Mouse (Mus musculus): Measurements from ENCODE around the gene Litaf. TPM values are rescaled to one million over a fixed set of nuclear protein-coding genes. Genes with fewer than 3 reads are reported as not detected.
A peak's percentile ranks its signal among the peaks of the same experiment; 100 is the strongest.

Litaf gene
- 10 to 100 TPM; 21.7 to 24.2 TPM for total RNA-seq (2021)

DNA sequence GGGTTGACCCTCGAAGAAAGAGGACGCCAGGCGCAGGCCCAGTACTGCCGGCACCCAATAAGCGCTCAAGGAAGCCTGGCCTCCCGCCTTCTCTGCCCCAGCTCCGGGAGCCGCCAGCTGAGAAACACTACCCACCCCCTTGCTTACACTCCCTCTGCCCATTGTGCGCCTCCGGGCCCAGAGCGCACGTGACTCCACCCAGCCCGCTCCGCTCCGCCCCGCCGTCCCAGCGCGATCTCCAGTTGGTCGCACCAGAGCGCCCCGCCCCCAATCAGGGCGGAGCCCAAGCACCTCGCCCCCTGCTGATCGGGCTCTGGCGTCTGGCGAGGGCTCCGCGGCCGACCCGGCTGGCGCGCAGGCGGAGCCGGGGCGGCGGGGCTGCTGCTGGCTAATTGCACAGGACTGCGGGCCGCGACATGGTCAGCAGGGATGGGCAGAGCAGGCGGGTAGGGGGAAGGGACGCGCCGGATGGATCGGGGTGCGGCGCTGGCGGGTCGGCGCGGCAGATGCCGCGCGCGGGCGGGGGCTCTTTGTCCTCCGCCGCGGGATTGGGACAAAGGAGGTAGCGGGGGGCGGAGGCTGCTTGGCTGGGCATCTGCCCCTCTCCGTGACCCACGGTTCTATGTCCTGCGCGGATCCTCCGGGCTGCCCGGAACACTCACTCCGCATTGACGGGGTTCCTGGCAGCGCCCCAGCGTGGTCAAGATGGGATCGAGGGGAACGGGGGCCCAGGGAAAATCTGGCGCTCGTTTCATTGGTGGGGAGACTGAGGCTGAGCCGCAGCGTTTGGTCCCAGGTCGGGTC lies at the start of gene Litaf:
Gene Litaf, minus strand, starts transcription at position 129 of the 804 bp plus-strand sequence.
- peak; percentile 97 for DNase-seq (ENCODE audit: low spot score)
- intact Hi-C loops (cut with DNase I), result loop anchor here (2.0 kb wide), 1 partner anchor 21 kb away; no protein-coding TSS in a partner anchor

DNA sequence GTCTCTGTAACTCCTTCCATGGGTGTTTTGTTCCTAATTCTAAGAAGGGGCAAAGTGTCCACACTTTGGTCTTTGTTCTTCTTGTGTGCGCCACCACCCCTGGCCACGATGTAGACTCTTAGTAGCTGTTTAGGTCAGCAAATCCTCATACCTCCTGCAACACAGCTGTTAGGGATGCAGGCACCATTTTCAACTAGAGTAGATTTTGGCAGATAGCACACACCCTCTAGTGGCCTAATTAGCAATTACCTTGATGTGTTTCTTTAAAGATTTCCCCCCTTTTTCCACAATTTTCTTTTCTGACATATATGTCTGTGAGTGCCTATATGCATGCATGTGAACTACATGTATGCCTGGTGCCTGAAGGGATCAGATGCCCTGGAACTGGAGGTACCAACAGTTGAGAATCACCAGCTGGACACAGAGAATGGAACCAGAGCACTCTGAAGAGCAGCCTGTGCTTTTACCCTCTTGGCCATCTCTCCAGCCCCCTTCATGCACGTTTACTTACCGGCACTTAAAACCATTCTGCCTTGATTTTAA lies 43.3 kb upstream of the Litaf start:
- intact Hi-C loops (cut with DNase I), result loop anchor here (1.0 kb wide), 1 partner anchor 73 kb away; no protein-coding TSS in a partner anchor
- DNase-seq (ENCODE audit: low spot score), result no peak

DNA sequence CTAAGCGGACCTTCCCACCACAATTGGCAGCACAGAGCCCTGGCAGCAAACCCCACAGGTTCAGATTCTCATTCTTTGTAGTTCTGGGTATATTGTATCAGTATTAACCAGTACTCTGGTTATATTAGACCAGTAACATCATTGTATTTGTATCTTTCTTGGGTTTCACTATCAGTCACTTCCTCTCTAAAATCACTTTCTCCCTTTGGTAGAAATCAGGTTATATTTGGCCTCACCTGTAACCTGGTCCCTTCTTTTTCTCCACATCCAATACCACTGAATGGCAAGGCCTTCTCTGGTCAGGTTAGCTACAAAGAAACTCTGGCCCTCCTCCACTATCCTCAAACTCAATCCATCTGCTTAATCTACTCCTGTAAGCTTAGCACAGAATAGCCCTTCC lies 38.9 kb upstream of the Litaf start:
- intact Hi-C loops (cut with DNase I), result no loop called here
- DNase-seq (ENCODE audit: low spot score), result no peak

DNA sequence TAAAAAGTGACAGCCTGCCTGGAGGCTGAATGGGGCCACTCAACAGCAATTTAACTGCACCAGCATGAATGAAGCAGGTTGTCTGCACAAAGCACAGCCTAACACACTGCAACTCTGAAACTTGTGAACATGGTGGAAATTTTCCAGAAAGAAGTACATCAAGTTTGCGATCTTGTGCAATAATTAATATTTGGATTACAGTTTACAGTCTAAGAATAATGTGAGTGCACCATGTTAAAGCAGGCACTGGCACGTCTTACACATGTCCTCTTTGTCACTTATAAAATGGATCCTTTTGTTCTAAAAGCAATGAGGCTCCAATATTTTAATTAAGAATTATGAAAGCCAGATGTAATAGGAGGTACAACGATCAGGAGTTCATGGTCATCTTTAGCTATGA lies 31.3 kb upstream of the Litaf start:
- intact Hi-C loops (cut with DNase I), result loop anchor here (5.0 kb wide), 1 partner anchor 40 kb away; no protein-coding TSS in a partner anchor

DNA sequence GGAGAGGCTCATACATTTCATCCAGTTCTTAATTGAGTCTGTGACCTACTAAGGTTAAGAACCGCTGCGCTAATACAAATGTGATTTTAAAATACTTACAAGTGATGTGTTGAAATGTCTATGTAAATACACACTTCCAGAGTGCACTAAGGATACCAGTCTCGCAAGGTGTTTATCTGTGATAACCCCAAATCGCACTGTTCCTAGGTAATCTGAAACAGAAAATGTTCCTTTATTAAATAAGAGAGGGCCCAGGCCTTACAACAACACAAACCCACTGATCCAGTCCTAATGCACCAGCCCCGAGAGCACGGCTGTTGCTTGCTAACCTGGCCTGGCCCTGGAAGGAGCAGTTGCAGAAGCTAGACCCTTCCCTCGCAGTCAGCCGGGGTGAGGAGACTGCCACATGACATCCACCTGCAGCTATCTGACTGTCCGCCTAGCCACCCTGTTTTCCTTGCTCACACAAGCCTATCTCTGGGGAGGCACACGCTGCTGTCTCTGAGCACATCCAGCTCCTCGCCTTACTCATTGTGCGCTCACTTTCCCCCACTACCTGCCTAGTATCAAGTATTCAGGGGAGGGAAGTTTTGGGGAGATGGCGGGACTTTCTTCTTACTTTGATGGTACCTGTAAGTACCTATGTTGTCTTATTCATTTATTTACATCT lies 27.9 kb upstream of the Litaf start:
- no peak for DNase-seq (ENCODE audit: low spot score)
- intact Hi-C loops (cut with DNase I), result loop anchor here (5.0 kb wide), 1 partner anchor 57 kb away; no protein-coding TSS in a partner anchor

More for the DNA sequence above, 31.3 kb upstream of the Litaf start:
- no peak for DNase-seq (ENCODE audit: low spot score)

DNA sequence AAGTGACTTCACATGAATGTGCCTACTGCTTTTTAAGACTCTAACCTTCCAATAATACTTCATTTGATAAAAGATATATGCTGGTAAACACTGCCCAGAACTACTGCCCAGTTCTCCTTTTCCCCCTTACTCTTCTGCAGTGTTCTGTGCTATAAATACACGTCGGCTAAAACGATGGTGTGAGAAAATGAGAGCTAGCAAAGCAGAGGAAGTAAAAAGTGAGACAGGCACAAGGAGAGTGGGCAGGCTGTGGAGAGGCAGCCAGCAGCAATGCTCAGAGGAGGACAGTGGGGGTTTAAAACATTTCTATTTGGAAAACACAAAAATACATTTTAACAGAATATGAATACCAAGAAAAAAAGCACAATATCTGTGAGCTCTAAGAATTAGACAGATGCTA lies 26.6 kb upstream of the Litaf start:
- no peak for DNase-seq (ENCODE audit: low spot score)
- intact Hi-C loops (cut with DNase I), result loop anchor here (5.0 kb wide), 1 partner anchor 55 kb away; no protein-coding TSS in a partner anchor

DNA sequence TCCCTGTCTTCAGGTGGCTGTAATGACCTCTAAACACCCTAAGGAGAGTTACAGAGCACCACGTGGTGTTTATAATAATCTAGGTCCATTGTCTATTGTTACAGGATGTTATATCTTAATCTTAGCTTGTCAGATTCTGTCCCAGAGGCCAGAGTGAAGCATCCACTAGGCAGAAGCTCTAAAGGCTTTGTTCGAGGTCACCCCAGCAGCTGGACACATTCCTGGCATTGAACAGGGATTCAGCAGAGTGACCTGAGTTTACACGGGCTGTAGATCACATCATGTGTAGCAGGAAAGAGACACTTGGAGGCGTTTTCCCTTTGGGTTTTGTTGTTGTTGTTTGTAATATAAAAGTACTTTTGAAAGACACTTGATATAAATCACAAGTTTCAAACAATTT lies 26.1 kb upstream of the Litaf start:
- no peak for DNase-seq (ENCODE audit: low spot score)
- intact Hi-C loops (cut with DNase I), result loop anchor here (5.0 kb wide), 1 partner anchor 55 kb away; no protein-coding TSS in a partner anchor

DNA sequence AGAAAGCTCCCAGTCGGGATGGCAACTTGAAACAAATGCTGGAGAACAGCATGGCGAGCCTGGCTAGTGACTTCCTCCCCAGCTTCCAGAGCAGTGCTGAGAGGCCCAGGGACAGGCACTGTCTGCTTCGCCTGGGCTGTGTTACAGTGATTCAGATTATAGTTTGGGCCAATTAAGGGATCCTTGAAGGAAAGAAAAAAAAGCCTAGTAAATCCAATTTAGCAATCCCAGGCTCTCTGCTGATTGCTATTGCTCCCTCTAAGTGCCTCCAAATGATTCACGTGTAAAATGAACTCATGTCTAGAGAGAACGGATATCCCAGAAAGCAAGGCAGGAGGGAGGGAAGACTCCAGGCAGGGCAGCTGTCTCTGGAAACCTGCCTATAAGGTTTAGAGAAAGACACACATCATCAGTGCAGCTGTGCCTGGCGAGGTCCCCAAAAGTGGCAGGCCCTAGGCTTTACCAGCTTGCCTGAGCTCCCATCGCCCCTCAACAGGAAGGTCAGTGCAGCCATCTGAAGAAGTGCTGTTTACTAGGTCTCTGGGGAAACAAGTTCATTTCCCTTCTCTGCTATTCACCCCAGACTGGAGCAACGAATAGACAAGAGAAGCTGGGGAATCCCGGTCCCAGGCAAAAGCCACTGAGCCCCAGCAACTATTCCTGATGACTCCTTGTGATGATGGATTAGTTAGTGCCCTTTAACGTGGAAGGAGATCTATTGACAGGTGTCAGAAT lies 25.0 kb upstream of the Litaf start:
- intact Hi-C loops (cut with DNase I), result loop anchor here (2.0 to 5.0 kb wide), 2 partner anchors 18 to 54 kb away; no protein-coding TSS in a partner anchor
- DNase-seq (ENCODE audit: low spot score), result no peak

DNA sequence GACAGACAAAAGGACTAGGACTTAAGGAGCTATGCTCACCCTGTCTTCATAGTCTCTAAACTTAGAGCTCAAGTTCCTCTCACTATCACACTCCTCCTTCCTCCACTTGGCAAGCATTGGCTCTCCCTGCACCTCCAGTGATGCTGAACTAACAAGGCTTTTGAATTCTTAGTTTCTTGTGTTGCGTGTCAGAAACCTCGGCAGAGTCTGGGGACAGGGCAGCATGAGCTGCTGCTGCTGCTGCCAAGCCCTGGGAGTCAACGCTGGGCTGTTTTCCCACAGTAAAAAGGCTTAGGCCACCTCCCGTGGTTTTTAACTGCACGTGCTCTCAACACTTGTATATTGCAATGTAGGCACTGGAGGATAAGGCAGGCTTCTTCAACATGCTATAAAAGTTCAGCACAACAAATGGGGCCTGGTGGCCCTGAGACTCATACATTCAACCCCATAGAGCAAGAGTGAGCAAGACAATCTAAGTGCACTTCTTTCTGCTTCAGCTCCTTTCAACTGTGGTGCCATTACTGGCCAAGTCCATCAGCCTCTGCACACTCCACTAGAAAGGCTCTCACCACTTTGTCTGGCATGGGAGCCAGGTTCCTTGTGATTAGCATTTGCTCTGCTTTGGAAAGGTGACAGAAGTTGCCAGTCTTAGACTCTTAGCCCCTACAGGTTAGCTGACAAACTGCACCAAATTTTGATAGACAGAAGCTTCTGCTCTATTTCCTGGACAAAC lies 21.1 kb upstream of the Litaf start:
- no peak for DNase-seq (ENCODE audit: low spot score)
- intact Hi-C loops (cut with DNase I), result no loop called here

DNA sequence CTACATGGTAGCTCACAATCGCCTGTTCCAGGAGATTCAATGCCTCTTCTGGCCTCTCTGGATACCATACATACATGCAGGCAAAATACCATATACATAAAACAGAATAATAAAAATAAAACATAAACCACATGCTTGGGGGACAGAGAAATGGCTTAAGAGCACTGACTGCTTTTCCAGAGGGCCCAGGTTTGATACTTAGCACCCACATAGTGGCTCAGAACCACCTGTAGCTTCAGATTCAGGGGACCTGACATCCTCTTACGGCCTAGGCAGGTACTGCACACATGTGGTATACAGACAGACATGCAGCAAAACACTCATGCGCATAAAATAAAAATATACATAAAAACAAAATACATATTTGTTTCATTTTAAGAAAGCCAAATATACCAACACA lies 20.3 kb upstream of the Litaf start:
- intact Hi-C loops (cut with DNase I), result no loop called here
- DNase-seq (ENCODE audit: low spot score), result no peak

DNA sequence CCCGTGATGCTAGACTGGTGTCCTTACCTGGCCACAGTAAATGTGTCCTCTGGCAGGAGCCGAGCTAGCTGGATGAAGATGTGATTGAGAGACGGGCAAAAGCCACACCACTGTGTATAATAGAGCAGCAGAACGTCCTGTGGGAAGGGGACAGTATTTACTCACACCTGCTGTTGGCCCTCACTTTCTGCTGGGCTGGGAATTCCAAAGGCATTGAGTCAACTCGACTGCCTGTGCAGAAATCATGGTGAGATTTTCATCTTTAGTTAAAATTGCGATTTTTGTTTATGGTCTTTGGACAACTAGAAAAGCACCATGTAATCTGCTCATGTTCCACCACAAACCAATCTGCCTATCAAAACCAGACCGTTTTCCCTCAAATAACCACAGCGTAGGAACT lies 18.2 kb upstream of the Litaf start:
- intact Hi-C loops (cut with DNase I), result loop anchor here (5.0 kb wide), 1 partner anchor 38 kb away; no protein-coding TSS in a partner anchor
- no peak for DNase-seq (ENCODE audit: low spot score)

DNA sequence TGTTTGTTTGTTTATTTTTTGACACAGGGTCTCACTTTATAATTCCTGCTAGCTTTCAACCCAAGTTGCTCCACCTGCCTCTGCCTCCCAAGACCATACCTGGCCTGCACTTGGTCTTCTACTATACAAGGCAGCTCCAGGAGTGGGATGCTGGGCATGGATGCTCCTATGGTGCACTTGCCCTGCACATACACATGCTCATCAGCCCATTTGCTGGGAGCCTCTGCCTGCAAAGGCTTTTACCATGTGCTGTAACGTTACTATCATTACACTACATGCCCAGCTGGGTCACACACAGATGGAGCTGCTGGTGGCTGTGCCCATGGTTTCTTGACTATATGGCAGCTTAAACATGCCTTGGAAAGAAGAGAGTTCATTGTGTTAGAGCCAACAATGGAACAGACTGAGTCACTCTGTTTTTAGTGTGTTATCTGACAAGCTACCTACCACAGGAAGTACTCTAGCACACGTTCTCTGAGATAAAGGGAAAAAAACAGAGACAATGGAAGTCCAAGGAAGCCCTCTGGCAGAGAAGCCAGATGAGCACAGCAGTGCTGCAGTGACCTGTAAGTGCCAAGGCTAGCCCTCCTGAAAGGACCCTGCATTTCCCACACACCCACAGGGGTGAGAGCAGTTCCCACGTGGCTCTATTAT lies 12.4 kb upstream of the Litaf start:
- DNase-seq (ENCODE audit: low spot score), result no peak
- intact Hi-C loops (cut with DNase I), result no loop called here

DNA sequence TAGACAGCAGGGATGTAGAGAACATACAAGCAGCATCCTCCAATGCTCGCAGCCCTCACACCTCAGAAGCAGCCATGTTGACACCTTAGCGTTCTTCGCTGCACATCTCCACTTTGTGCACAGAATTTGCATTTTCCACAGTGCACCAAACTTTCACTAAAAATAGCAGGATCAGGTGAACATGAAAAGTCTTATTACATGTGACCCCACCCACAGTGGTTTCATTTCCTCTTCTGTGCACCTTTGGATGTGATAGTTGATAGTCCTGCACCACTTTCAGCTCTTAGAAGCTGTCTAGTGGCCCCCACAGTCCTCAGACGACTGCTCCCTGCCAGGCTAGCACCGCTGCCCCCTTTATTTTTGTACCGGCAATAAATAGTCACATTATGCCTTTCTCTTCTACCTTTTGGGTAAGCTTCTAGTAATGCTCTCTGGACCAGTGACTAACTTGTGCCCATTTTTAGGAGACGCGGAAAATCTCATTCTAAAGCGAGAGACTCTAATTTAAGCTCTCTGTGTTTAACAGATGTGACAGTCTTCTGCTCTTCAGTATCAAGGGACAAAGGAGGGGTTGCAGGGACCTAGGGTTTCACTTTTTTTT lies 11.7 kb upstream of the Litaf start:
- no peak for DNase-seq (ENCODE audit: low spot score)
- intact Hi-C loops (cut with DNase I), result no loop called here

DNA sequence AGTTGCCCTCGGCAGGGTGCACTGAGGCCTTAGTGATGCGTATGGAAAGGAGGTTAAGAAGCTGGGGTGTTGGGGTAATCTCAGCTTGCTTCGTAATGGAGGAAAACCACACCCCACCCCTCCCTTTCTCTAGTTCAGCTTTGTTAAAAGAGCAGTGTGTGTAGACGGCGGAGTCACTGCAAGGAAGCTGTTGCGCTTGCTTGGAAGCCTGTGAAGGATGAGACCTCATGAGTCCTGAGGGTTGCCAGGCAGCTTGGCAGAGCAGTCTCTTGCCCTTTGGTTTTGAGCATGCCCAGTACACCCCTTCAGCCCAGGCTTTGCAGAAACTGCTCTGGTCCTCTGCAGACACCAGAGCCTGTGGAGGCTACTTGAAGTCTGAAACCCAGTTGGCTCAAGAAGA lies 7.1 kb upstream of the Litaf start:
- intact Hi-C loops (cut with DNase I), result loop anchor here (2.0 to 5.0 kb wide), 2 partner anchors 18 to 59 kb away; partner anchors contain the start of gene Txndc11
- no peak for DNase-seq (ENCODE audit: low spot score)

DNA sequence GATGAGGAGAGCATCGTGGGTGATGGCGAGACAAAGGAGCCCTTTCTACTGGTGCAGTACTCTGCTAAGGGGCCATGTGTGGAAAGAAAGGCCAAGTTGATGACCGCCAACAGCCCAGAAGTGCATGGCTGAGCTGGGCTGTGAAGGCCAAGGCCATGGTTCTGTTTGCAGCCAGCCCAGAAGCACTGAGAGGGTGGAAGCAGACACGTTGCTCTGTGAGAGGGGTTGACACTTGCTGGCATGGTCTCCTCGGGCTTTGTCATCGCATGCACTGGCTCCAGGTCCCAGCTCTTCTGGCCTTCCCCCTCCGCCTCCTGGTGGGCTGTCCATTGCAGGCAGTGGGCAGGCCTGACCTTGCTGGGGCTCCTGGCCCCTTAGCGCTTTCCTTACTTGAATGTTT lies 6.5 kb upstream of the Litaf start:
- intact Hi-C loops (cut with DNase I), result loop anchor here (2.0 to 5.0 kb wide), 2 partner anchors 18 to 60 kb away; partner anchors contain the start of gene Txndc11
- DNase-seq (ENCODE audit: low spot score), result no peak

DNA sequence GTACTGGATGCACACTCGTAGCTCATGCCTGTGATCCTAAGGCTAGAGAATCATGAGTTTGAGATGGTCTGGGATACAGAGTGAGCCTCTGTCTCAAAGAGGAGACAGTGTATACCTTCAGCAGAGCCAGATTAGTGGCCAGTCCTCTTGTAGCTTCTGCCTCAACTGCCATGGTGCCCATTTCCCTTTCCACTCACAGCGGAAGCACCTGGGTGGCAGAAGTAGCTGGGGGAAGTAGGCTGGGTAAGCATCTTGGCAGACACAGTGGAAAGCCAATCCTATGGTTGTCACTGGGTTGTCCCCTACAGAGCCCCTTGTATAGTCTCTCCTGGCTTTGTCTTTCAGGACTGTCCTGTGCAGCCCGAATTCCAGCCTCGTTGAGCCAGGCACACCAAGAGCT lies 5.9 kb upstream of the Litaf start:
- intact Hi-C loops (cut with DNase I), result loop anchor here (2.0 to 5.0 kb wide), 2 partner anchors 19 to 60 kb away; partner anchors contain the start of gene Txndc11
- no peak for DNase-seq (ENCODE audit: low spot score)

DNA sequence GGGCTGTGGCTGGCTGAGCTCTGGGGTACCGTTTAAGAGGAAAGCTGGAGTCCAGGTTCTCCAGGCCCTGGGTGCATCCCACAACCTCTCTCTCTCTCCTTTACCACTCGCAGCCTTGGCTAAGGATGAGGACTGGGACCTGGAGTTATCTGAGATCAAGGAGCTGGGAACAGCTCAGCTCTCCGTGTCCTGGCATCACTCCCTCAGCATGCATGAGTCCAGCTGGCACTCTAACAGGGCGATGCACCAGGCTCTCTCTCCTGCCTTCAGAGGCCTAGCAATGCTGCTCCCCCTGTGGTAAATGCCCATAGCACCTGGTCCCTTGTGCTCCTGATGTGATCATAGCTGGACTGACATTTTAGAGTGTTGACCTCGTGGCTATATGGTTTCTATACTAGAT lies 5.2 kb upstream of the Litaf start:
- no peak for DNase-seq (ENCODE audit: low spot score)
- intact Hi-C loops (cut with DNase I), result loop anchor here (5.0 kb wide), 1 partner anchor 61 kb away; the partner anchor contains the start of gene Txndc11
